Mouse (Mus musculus) gastrocnemius, postnatal 14 days (tissue): Measurements from ENCODE around the gene C1qbp. TPM values are rescaled to one million over a fixed set of nuclear protein-coding genes. Genes with fewer than 3 reads are reported as not detected.
A peak's percentile ranks its signal among the peaks of the same experiment; 100 is the strongest.

Experiments
- DNase-seq: peaks from one replicate; pipeline ENCODE4 v3.0.0; 2021; ENCODE audit warnings: mixed read lengths
- intact Hi-C: fragments of 180-260 bp; cut with DNase I; formaldehyde crosslinking; loops from one replicate; pipeline ENCODE4 v1.15.1; 2025; ENCODE audit warnings: low total_unique reads
- total RNA-seq, 2 experiments: library from RNA; stranded (reverse); gene quantifications; 2 replicates each; pipeline ENCODE4 v1.2.3; 2021

The C1qbp gene
- total RNA-seq, 2 experiments from 2014 or later, result 146 to 150 TPM

DNA sequence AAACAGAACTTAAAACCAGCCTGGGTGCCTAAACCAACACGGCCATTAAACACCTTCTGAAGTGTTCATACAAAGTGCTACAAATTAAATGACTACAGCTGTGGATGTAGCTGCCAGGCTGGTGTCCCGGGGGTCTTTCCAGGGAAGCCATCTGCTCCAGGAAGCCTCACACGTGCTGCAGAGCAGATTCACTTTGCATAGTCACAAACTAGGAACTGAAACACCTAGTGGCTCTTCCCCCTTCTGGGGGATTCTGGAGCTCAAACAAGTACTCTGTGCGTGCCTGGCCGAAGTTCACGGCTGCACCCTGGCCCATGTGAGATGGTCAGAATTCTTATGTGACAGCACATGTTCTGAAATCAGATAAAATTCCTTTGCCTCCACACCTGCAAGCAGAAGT, 2.6 kb downstream of the C1qbp start:
- no peak for DNase-seq
- intact Hi-C loops, result loop anchor here (10.0 kb wide), 1 partner anchor 1235 kb away; the partner anchor contains the start of gene Med31

DNA sequence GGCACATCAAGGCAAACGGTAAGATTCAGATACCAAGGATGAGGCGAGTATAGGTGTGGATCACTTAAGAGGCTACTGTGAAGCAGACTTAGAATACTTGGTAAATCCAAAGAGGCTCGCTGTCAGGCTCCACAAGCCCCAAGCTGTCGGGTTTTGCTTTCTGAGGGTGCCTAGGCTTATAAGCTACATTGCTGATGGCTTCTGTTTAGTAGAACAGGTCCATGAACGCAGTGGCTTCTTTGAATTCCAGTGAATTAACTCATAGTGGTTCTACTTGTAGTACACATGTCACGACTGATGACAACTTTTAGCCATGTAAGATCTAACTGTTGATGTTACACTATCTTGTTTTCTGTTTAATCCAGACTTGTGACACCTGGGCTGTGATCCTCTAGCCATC, 5.5 kb downstream of the C1qbp start:
- intact Hi-C loops, result no loop called here
- no peak for DNase-seq

DNA sequence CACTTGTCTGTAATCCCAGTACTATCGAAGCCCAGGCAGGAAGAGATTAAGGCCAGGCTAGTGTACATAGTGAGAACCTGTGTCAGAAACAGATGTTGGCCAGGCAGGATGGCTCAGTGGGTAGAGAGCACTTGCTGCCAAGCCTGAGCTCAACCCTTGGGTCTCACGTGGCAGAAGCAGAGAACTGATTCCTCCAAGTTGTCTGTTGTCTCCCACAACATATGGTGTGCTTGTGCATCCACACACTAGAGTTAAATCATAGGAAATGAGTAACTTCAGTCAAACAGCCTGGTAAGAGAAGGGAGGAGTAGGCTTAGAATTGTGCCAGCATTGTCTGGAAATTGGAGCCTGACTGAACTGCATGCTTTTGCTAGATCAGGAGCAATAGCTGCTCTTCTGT, 7.6 kb downstream of the C1qbp start:
- intact Hi-C loops, result no loop called here
- DNase-seq, result no peak

DNA sequence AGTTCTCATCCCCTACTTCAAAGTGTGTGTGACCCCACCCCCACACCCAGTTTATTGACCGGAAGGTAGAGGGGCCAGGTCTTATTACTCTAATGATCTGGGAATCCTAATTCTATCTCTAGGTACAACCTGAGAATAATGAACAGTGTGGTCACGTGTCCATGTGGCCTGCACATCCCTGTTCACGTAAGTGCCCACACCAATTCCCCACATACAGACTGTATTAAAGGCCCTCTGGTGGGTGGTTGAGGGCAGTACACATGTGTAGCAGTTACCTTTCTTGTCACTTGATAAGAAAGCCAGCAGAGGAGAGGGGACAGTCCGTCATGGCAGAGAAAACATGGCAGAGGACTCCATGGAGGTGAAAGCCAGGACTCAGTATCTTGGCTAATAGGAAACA, 8.9 kb downstream of the C1qbp start:
- intact Hi-C loops, result no loop called here
- no peak for DNase-seq

DNA sequence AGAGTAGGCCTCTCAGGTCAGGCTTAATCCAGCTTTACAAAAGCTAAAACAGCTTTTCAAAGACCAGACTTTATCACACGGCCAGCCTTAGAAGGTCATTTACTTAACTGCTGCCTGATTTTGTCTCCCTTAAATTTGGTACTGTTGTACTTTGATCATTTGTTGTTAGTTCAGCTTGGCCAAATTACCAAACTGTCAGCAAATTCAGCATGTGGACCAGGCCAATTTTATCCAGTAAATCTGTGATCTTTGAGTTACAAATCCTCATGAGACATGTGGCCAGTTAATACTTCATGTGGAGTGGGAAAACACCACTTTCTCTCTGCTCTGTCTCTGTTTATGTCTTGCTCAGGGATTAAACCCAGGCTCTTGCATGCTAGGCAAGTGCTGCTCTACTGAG, 10.2 kb downstream of the C1qbp start:
- no peak for DNase-seq
- intact Hi-C loops, result no loop called here

DNA sequence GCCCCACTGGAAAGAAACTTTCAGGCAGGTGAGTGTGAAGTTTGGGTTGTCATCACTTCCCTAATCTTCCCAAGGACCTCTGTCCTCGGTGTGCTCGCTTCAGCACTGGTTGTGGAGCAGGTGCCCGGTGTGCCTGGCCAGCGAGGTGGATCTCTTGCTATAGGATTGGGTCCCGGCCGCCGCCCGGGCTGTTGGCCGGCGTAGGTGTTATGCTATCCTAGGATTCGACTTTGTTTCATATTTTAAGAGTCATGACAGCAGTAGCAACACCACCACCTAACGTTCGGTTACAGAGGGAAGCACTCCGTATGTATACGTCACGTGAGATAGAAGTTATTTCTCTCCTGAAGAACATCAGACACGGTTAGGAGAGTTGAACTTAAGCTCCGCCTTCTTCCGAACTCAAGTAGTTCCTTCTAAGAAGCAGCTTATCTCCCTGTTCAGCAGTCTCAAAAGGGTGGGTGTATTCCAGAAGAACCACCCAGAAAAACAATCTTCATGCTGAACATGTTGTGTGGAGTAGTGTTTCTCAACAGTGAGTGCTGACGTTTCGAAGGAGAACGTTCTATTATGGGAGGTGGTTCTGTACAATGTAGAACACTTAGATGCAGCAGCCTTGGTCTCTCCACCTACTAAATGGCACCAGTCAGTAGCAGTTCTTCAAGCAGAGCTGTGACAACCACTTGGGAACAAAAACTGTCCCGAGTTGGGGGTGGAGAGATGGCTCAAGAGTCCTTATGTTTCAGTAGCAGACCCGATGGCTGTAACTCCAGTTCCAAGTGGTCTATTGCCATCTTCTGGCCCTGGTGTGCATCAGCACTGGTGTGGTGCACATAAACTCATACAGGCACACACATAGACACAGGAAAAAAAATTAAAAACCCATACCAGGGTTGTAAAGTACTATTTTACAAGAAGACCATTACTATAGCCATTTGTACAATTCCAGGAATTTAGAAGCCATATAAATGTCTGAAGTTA, 12.0 kb downstream of the C1qbp start:
- intact Hi-C loops, result no loop called here
- peak; percentile 13 for DNase-seq

DNA sequence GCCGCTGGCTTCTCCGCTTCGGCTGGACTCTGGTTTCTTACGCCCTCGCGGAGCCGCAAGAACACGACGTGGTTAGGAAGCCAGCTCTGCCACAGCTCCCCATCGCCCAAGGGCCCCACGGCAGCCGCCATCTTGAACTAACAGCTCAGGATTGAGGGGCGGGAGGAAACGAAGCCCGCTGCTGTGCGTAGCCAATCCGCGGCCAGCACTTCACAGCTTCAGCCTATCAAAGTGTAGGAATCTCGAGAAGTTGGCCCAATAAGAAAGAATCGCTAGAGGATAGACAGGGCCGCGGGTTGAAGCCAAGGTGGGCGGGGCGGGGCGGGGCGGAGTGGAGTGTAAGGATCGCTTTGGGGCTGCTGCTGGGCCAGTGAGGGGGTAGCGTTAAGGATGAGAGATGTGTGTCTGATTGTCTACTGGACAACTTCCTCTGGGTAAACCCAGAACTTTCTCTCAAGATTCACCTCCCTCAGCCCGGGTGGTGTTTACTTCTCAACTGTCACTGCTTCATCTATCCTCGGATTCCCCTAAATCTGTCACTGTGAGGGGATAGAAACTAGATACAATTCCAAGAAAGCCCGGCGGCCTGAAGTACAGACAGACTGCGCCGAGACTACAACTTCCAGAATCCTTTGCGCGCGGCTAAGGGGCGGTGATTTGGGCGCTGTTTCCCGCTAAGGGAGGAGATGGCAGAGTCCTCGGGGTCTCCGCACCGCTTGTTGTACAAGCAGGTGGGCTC, 12.8 kb downstream of the C1qbp start, which contains the start of the genes Nup88 and Rpain:
TSS of gene Nup88 (minus strand) at position 153 of the 739 bp plus-strand sequence.
TSS of gene Rpain (plus strand) at position 393 of the 739 bp plus-strand sequence.
- intact Hi-C loops, result no loop called here
- DNase-seq, result peak; percentile 90

DNA sequence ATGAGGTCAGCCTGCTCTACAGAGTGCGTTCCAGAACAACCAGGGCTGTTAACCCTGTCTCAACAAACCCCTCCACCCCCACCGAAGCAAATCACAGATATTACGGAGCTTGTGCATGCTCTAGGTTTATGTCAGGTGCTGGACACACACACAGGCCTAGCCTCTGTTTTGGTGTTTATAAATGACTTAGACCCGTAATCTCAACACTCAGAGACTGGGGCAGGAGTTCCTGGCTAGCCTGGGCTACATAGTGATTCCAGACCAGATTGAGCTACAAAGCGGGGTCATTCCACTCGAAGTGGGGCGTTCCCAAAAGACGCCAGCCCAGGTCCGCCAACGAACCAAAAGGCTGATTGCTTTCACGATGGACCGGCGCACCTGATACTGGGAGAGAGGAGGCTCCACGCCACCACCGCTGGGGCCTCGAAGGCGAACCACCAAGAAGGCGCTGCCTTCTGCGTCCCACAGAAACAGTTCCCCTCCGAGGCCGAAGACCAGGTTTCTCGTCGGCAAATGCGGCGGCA, 13.5 kb downstream of the C1qbp start:
- intact Hi-C loops, result no loop called here
- DNase-seq, result peak; percentile 29

DNA sequence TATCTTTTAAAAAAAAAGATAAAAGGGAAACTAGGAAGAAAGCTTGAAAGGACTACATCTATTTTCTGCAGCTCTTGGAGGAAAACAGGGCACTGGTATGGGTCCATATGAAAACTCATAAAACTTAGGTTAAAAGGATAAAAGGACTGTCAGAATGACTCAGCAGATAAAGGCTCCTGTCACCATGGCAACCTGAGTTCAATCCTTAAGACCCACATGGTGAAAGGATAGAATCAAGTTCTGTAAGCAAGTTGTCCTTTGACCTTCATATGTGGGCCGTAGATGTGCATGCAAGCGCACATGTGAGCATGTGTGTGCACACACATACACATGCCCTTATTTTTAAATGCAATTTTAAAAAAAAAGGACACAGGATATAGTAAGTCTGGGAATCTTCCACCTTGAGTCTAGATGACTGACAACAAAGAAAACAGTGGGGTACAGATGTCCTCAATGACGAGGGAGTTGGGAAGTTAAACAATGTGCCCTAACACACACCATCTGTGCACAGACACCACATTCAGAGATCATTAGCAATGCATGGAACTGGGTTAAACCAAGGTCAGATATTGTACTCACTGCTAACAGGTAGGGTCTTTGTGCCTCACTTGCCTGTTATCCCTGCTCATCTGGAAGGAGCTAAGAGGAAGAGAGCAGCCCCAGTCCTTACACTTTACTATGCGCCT, 18.5 kb downstream of the C1qbp start:
- intact Hi-C loops, result no loop called here
- no peak for DNase-seq

DNA sequence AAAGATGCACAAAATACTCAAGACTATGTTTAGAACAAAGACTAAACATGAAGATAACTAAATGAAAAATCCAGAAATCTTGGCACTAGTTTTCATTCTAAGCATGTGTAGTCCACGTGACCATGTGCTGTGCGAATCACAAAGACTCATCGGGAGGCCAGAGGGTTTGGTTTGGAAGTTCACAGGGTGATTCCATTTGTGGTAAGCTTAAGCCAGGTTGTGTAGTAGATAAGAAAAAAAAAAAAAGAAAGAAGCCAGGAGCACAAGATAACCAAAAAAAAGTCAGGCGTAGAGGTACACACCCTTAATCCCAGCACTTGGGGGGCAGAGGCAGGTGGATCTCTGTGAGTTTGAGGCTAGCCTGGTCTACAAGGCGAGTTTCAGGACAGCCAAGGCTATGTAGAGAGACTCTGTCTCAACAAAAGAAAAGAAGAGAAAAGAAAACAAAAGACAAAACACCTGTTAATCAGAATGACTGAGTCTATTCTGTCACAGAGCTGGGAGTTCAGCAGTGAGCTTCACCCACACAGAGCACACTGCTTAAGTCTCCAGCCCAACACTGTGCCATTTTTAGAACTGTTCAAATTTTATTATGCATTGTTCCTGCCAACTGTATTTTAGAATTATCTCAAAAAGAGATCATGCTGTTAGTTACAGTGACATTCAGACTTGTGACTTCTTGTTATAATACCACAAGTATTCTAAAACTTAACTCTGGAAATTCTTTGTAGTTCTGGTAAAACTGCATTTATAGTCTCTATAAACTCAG, 21.9 kb downstream of the C1qbp start:
- DNase-seq, result no peak
- intact Hi-C loops, result no loop called here

DNA sequence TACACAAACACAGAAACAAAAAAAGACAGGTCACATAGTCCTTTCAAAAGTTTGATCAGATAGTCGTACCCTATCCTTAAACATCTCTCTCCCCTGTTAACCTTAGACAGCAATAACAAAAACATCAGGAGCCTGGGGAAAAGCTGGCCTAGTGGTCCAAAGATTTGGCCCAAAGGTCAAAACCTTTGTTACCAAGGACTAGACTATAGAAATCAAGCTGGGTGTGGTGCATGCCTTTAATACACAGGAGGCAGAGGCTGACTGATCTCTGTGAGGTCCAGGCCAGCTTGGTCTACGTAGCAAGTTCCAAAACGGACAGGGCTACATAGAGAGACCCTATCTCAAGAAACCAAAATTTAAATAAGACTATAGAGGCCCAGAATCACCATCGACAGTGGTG, 28.1 kb downstream of the C1qbp start:
- DNase-seq, result no peak
- intact Hi-C loops, result no loop called here

DNA sequence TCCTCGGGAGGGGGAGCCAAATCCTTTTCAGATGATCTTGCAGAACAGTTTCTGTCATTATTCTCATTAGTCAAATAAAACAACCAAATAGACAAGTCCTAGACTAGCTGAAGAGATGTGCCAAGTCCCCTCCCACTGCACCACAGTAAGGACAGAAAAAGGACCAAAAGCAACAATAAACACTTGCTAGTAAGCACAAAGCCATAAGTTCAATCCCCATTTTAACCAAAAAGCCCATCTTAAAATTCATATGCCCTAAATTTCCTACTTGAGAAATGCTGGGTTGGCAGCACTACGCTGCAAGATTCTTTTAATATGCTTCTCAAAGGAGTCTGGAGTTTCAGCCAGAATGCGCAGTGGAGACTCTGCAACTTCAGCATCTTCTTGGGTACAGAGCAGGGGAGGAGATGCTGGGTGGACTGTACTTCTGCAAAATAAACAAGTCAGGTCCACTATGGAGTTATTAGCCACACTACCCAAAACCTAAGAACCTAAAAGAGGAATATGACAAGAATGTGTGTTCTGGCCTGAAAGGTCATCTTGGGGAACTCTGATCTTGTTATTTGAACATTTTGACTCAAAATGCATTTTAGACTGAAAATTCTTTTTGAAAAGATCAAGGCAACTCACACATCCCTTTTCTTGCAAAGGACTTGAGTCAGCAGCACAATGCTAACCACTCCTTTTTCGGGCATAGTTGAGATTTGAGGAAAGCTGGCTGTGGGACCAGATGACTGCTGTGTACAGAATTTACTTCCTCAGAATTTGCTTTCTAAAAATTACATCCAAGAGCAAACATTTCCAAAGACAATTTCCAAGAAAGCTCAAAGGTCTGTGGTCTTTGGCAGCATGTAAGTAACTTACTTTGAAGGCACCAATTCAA, 37.6 kb downstream of the C1qbp start:
- intact Hi-C loops, result no loop called here
- DNase-seq, result no peak

DNA sequence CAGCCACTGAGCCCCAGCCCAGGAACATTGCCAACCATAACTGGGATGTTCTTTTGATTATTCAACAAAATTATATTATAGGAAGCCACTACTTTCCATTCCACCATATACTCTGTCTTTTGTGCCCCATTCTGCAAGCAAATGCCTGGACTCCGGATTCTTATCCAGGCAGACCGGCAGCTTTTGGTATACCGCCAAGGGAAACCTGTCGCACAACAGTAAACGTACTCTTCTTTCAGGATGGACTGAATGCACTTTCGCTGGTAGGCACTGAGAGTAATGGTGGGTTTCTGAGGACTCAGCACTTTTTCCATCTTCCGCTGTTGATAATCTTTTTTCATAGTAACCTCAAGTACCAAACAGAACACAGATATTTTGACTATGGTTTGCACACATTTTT, 39.2 kb downstream of the C1qbp start:
- intact Hi-C loops, result no loop called here

DNA sequence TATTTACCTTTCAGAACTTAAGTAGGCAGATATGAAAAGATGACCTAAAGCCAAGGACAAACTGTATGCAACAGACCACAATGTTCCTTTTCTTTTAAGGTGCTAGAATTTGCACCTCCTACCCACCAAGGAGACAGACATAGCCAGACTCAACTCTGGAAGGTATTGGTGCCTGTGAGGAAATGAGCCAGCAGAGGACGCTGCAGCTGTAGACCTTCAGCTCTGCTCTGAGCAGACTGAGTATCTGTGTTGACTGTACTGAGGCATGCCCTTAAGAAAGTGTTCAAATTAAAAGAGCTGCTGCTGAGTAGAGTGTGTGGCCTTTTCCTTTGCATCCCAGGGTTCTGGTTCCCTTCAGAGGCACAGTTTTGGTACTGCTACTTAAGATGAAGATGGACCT, 40.2 kb downstream of the C1qbp start:
- intact Hi-C loops, result no loop called here
- no peak for DNase-seq

More for the DNA sequence above, 39.2 kb downstream of the C1qbp start:
- DNase-seq, result no peak

DNA sequence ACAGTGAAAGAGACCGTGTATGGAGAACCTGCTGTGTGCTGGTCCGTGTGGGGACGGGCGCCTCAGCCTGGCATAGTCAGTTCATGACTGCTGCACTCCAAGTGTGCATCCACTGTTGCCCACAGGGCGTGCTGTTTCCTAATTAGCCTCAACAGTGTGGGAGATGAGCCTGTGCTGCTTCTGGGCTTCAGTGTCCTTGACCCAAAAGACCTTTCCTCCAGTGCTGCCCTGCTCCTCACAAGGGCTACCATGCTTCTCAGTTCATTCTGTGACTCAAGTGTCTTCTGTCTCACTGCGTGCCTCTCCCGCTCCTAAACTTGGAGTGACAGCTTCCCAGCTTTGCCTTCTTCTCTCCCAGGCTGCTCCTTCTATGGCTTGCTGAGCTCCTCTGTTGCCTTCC, 47.5 kb downstream of the C1qbp start:
- intact Hi-C loops, result no loop called here
- DNase-seq, result no peak

DNA sequence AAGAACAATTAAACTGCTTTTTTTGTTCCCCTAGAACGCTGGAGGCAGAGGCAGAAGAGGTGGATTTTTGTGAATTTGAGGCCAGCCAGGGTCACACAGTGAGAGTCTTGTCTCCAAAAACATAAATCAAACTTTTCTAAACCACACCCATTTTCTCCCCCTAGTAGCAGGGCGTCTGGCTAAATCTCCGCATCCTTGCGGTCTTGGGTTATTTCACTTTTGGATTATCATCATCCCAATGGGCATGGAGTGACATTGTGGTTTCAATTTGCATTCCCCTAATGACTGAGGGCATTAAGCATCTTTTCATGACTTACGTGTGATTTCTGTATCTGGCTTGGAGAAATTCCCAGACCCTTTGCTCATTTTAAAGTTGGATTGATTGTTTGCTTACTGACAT, 51.4 kb downstream of the C1qbp start:
- no peak for DNase-seq
- intact Hi-C loops, result no loop called here
